Mouse (Mus musculus) cerebellum, adult (tissue): ENCODE results near the gene Skap1.

Experiments used
- ATAC-seq: cut with Nextera tagmentation; 2 replicates; pipeline ENCODE4 v1.9.2; 2017; ENCODE audit warnings: mild to moderate bottlenecking, moderate library complexity, mixed read lengths; ENCODE audit not compliant: insufficient number of reproducible peaks, low FRiP score, low TSS enrichment

The Skap1 gene

DNA sequence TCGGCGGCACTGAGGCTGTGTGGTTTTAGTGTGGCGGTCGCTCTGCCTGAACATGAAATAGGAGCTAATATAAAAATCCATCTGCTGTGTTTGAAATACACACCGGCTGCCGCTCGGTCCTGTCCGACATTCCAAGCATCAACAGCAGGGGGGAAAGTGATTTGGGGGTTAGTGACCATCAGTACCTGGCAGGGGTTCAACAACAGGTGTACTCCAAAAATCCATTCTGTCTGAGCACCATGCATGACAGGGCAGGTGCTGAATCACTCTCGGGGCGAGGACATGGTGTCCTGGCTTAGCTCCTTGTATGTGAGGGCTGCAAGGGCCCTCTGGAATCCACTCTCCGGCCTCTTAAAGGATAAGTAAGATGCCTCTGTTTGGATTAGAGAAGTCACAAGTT, 272.0 kb downstream of the Skap1 start:
- peak; percentile 49; the same call in 1 of the 2 replicates for ATAC-seq

DNA sequence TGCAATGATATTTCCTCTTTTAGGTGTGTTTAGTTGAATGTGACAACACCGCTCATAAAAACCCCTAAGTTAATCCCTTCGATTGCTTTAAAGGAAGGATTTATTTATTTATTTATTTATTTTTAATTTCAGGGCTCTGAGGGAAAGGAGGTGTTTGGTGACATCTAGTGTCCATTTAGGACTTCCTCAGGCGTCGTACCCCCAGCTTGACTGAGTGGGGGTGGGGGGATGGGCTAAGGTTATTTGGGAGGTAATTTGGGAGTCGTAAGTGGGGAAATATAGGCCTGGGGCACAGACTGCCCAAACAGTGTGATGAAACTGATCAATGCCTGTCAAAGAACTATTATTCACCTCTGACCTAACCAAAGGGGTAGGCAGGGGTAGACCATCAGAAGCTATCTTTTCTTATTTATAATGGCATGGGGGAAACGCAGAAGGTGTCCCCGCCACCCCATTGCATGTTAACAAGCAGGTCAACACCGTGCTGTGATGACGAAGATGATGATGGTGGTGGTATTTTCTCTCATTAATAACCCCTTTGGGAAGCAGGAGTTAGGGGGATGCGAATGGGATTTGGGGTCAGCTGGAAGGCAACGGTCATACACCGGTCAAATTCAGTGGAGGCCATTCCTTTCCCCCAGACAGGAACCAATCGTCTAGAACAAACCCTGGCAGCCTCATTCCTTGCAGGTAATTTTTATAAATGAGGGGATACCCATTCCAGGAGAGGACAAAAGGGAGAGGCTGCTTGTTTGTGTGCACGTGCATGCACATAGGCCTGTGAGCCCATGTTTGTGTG, 273.5 kb downstream of the Skap1 start:
- ATAC-seq = no peak

- no peak for ATAC-seq
Observed at GRCm38 (mm10) chr11:96740796-96741195, 276.4 kb downstream of the Skap1 start.

- no peak for ATAC-seq
Observed at GRCm38 (mm10) chr11:96741995-96742394, 277.6 kb downstream of the Skap1 start.

DNA sequence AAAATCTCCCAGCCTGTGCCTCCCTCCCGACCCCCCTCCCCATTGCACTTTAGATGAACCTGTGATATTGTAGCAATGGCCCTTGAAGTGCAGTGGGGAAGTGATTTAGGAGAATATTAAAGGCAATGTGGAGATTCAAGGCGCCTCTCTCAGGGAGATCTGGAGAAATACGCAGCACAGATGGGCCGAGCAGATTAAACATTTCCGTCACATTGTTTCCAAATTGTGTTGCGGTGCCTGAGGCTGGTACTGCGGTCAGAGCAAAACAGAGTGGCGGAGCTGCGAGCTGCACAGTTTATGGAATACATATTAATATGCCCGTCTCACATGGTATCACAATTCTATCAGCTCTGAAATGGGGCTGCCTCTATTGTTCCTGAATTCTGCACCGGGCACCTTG, 278.6 kb downstream of the Skap1 start:
- no peak for ATAC-seq

- no peak for ATAC-seq
Observed at GRCm38 (mm10) chr11:96743891-96744290, 279.5 kb downstream of the Skap1 start.

DNA sequence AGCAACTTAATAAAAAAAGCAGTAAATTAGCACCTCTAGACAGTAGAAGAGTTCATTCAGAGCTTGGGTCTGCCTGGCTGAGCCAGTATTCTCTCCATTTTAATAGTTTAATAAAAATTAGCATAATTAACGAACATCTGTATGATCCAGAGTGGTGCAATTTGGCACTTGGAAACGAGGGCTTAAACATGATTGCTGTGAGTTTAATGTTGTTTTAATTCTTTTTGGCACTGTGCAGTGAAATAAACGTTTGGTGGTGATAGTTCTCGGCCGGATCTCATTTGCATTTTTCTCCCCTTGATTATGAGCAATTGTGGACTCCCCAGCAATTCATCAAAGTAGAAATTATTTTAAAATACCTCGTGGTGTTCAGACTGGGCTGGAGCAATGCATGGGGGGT, 282.3 kb downstream of the Skap1 start:
- ATAC-seq = no peak

- ATAC-seq = no peak
Observed at GRCm38 (mm10) chr11:96747555-96747954, 283.2 kb downstream of the Skap1 start.

GRCm38 (mm10) chr11:96755298-96755697, 290.9 kb downstream of the Skap1 start:
- no peak for ATAC-seq

GRCm38 (mm10) chr11:96757421-96757820, 293.0 kb downstream of the Skap1 start:
- ATAC-seq = no peak

DNA sequence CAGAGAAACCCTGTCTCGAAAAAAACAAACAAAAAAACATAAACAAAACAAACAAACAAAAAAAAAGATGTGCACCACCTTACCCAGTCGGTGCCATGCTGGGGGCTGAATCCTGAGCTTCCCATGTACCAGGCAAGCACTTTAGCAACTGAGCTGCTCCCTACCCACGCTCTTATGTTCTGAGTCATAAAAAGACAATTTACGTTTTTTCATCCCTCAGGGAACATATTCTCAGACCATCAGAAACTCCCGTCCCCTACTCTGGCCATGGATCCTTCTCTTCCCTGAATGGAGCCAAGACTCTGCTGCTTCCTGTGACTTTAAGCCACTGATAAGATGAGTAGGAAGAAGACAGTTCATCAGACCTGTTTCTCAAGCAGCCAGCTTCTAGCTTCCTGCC, 294.0 kb downstream of the Skap1 start:
- ATAC-seq = no peak

GRCm38 (mm10) chr11:96760042-96760441, 295.6 kb downstream of the Skap1 start:
- peak; percentile 52; the same call in 1 of the 2 replicates for ATAC-seq

DNA sequence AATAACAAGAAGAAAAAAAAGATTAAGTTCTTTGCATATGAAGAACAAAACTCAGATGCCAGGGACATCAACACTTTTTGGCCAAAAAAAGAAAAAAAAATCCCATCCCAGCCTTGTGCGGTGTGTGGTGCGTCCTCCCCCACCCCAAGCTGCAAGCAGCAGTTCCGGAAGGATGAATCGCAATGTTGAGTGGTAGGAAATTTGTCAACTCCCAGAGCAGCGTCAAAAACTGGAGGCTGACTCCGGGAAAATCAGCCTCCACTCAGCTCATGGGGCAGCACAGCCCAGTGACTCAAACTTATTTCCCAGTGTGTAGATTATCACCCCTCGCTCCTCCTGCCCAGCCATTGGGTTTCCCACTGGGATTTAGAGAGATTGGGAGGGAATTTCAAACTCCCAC, 297.6 kb downstream of the Skap1 start:
- ATAC-seq = no peak

DNA sequence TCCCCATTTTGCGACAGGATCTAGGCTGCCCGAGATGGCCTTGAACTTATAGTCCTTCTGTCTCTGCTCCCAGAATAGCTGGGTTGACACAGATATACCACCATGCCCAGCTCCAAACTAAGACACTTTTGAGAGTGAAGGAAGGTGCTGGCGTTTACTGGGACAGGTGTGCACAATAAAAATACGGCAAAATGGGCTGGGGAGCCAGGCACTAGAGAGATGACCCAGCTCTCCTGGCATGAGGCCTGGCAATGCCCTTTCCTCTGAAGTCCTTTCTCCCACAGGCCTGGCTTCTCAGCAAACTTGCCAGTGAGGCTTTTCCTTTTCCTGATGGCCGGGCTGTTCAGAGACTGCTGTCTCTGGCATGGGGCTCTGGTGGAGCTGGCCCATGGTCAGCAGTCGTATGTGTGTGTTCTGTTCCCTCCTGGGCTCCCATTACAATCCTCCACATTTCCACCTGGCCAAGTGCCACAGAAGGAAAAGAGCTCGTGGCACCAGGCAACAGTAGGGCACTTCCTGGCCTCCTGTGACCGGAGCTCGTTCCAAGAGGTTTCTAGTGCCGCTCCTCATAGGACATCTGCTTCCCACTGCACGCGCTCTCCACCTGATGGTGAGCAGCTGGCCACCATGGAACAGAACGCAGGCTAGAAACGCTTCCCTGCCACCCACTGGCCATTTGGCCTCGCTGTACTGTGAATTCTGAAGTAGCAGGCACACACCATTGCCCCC, 298.5 kb downstream of the Skap1 start:
- peak; percentile 57; the same call in 1 of the 2 replicates for ATAC-seq

- ATAC-seq = no peak
Observed at GRCm38 (mm10) chr11:96764511-96765350, 300.3 kb downstream of the Skap1 start.

- ATAC-seq = no peak
Observed at GRCm38 (mm10) chr11:96765645-96766044, 301.3 kb downstream of the Skap1 start.

GRCm38 (mm10) chr11:96766555-96766954, 302.2 kb downstream of the Skap1 start:
- no peak for ATAC-seq

GRCm38 (mm10) chr11:96767096-96767495, 302.7 kb downstream of the Skap1 start:
- ATAC-seq = no peak

GRCm38 (mm10) chr11:96768240-96768639, 303.8 kb downstream of the Skap1 start:
- ATAC-seq = no peak

- ATAC-seq = no peak
Observed at GRCm38 (mm10) chr11:96771274-96771975, 307.0 kb downstream of the Skap1 start.
